Mouse (Mus musculus): ENCODE measurements around the gene Dis3l. TPM values are rescaled to one million over a fixed set of nuclear protein-coding genes. Genes with fewer than 3 reads are reported as not detected.
"Not testable (repeated sequence)": the region's sequence is repeated elsewhere in the genome, so short reads cannot be mapped to it uniquely, and the experiment has no call there.

Dis3l gene
- polyA plus RNA-seq, 1 experiment = 4.5 TPM

- Histone ChIP-seq H3K4me1 (ENCODE audit: control insufficient read depth, insufficient read depth, insufficient read length) (no peaks in the 10 kb centered on the region), H3K27ac (ENCODE audit: insufficient read depth, low read length) (no peak overlapping the region), H3K4me3 (ENCODE audit: extremely low read depth, insufficient read depth, insufficient read length) (no peak overlapping the region), H3K36me3 (ENCODE audit: control insufficient read depth, insufficient read depth, low read length) (no peaks in the 10 kb centered on the region), H3K27me3 (ENCODE audit: control insufficient read depth, insufficient read depth, low read length) (no peaks in the 10 kb centered on the region)
- no peak for DNase-seq (ENCODE audit: low read depth in 1 of 2, low spot score in 2 of 2)
- no peak for TF ChIP-seq POLR2A (IDR thresholded peaks at IDR 0.05; ENCODE audit: low read depth, low read length)
- no peak for TF ChIP-seq CTCF (IDR thresholded peaks at IDR 0.05; ENCODE audit: extremely low read depth, insufficient read depth, insufficient read length, insufficient replicate concordance)
- WGBS = 83% methylated on average over 4 of the region's 4 CpGs
Observed at GRCm38 (mm10) chr9:64274291-64274690, 66.8 kb downstream of the Dis3l start.

DNA sequence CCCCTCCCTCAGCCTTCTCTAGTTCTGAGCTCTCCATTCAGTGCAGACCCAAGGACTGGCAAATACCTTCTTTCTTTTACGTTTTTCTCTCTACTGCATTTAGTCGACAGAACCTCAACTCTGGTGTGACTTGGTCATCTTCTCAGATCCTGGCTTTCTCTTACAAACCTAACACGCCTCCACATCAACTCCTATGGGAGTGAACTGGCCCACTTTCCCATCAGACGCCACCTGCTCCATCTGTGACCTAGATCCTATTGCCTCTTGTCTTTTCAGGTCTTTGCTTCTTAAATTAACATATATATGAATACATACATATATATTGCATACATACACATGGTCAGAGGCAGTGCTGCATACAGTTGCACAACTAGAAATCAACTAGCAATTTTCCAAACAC is 67.3 kb downstream of the Dis3l start:
- WGBS = 68% methylated on average over 4 of the region's 4 CpGs
- Histone ChIP-seq H3K36me3 (ENCODE audit: control insufficient read depth, insufficient read depth, low read length) (no peaks in the 10 kb centered on the region), H3K27me3 (ENCODE audit: control insufficient read depth, insufficient read depth, low read length) (no peaks in the 10 kb centered on the region), H3K4me3 (ENCODE audit: extremely low read depth, insufficient read depth, insufficient read length) (no peak overlapping the region), H3K27ac (ENCODE audit: insufficient read depth, low read length) (no peak overlapping the region), H3K4me1 (ENCODE audit: control insufficient read depth, insufficient read depth, insufficient read length) (no peaks in the 10 kb centered on the region)
- TF ChIP-seq CTCF (IDR thresholded peaks at IDR 0.05; ENCODE audit: extremely low read depth, insufficient read depth, insufficient read length, insufficient replicate concordance) = no peak
- no peak for TF ChIP-seq POLR2A (IDR thresholded peaks at IDR 0.05; ENCODE audit: low read depth, low read length)
- DNase-seq (ENCODE audit: low read depth in 1 of 2, low spot score in 2 of 2) = no peak

DNA sequence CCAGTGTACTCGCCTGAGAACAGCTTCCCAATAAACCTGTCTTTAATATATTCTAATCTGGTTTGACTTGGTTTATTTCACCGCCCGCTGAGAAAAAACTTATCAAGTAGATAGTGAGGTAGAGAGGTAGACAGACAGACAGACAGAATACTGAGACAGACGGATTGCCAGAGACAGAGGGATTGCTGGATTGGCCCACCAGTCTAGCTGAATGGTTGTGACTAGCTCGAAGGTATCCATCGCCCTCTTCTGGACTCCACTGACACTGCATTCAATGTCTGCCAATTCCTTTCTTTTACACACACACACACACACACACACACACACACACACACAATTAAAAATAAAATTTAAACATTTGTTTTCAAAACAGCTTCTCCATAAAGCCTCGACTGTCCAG is 68.5 kb downstream of the Dis3l start:
- WGBS = 53% methylated on average over 7 of the region's 7 CpGs
- Histone ChIP-seq H3K4me3 (ENCODE audit: extremely low read depth, insufficient read depth, insufficient read length) (no peak overlapping the region), H3K4me1 (ENCODE audit: control insufficient read depth, insufficient read depth, insufficient read length) (no peaks in the 10 kb centered on the region), H3K27ac (ENCODE audit: insufficient read depth, low read length) (no peak overlapping the region), H3K27me3 (ENCODE audit: control insufficient read depth, insufficient read depth, low read length) (no peaks in the 10 kb centered on the region), H3K36me3 (ENCODE audit: control insufficient read depth, insufficient read depth, low read length) (no peaks in the 10 kb centered on the region)
- DNase-seq (ENCODE audit: low read depth in 1 of 2, low spot score in 2 of 2) = peak in 1 of 2 experiments; percentile 31
- no peak for TF ChIP-seq POLR2A (IDR thresholded peaks at IDR 0.05; ENCODE audit: low read depth, low read length)
- TF ChIP-seq CTCF (IDR thresholded peaks at IDR 0.05; ENCODE audit: extremely low read depth, insufficient read depth, insufficient read length, insufficient replicate concordance) = peak; percentile 29; the same call in 1 of the 2 replicates

DNA sequence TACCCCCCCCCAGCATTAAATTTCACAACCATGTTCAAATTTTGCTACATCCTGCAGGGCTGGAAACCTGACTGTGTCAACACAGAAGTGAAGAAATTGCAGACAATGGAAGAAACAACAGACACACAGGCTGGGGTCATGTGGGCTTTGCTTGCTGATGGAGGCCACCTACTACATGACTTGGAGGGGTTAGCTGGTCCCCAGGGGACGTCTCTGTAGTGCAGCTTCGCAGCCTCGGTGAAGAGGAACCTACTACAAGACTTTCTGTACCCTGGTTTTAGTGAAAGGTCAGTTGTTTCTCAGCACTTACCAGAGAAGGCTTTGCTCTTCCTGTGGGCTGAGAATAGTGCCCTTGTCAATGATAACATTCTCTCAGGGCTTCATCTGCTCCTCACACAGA is 69.8 kb downstream of the Dis3l start:
- TF ChIP-seq POLR2A (IDR thresholded peaks at IDR 0.05; ENCODE audit: low read depth, low read length) = no peak
- TF ChIP-seq CTCF (IDR thresholded peaks at IDR 0.05; ENCODE audit: extremely low read depth, insufficient read depth, insufficient read length, insufficient replicate concordance) = no peak
- H3K36me3 ChIP-seq (ENCODE audit: control insufficient read depth, insufficient read depth, low read length) = no peaks in the 10 kb centered on the region
- WGBS = 28% methylated on average over 3 of the region's 3 CpGs
- no peaks in the 10 kb centered on the region for H3K4me1 ChIP-seq (ENCODE audit: control insufficient read depth, insufficient read depth, insufficient read length)
- no peak overlapping the region for H3K4me3 ChIP-seq (ENCODE audit: extremely low read depth, insufficient read depth, insufficient read length)
- DNase-seq (ENCODE audit: low read depth in 1 of 2, low spot score in 2 of 2) = no peak
- H3K27ac ChIP-seq (ENCODE audit: insufficient read depth, low read length) = no peak overlapping the region
- H3K27me3 ChIP-seq (ENCODE audit: control insufficient read depth, insufficient read depth, low read length) = no peaks in the 10 kb centered on the region

GRCm38 (mm10) chr9:64268836-64269235 is 72.3 kb downstream of the Dis3l start:
- not testable (repeated sequence) for H3K4me1 ChIP-seq (ENCODE audit: control insufficient read depth, insufficient read depth, insufficient read length); H3K27me3 ChIP-seq (ENCODE audit: control insufficient read depth, insufficient read depth, low read length); DNase-seq (ENCODE audit: low read depth in 1 of 2, low spot score in 2 of 2); H3K36me3 ChIP-seq (ENCODE audit: control insufficient read depth, insufficient read depth, low read length); H3K27ac ChIP-seq (ENCODE audit: insufficient read depth, low read length); H3K4me3 ChIP-seq (ENCODE audit: extremely low read depth, insufficient read depth, insufficient read length)
- 91% methylated on average over 8 of the region's 8 CpGs for WGBS

- no peak overlapping the region for H3K27ac ChIP-seq (ENCODE audit: insufficient read depth, low read length)
- no peak for DNase-seq (ENCODE audit: low read depth in 1 of 2, low spot score in 2 of 2)
- no peaks in the 10 kb centered on the region for H3K36me3 ChIP-seq (ENCODE audit: control insufficient read depth, insufficient read depth, low read length)
- H3K4me3 ChIP-seq (ENCODE audit: extremely low read depth, insufficient read depth, insufficient read length) = no peak overlapping the region
- WGBS = 79% methylated on average over 10 of the region's 10 CpGs
- H3K4me1 ChIP-seq (ENCODE audit: control insufficient read depth, insufficient read depth, insufficient read length) = no peaks in the 10 kb centered on the region
- H3K27me3 ChIP-seq (ENCODE audit: control insufficient read depth, insufficient read depth, low read length) = no peaks in the 10 kb centered on the region
- TF ChIP-seq CTCF (IDR thresholded peaks at IDR 0.05; ENCODE audit: extremely low read depth, insufficient read depth, insufficient read length, insufficient replicate concordance) (no peak), POLR2A (IDR thresholded peaks at IDR 0.05; ENCODE audit: low read depth, low read length) (no peak)
Observed at GRCm38 (mm10) chr9:64268196-64268595, 72.9 kb downstream of the Dis3l start.

DNA sequence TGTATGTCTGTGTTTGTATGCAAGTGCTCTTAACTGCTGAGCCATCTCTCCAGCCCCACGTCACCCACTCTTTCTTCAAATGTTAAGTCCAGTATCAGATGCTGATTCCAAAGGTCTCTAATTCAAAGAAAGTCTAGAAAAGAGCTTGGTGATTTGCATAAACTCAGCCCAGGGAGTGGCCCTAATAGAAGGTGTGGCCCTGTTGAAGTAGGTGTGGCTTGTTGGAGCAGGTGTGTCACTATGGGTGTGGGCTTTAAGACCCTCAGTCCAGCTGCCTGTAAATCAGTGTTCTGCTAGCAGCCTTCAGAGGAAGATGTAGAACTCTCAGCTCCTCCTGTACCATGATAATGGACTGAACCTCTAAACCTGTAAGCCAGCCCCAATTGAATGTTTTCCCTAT is 73.9 kb downstream of the Dis3l start:
- no peak overlapping the region for H3K4me3 ChIP-seq (ENCODE audit: extremely low read depth, insufficient read depth, insufficient read length)

More for the DNA sequence above, 73.9 kb downstream of the Dis3l start:
- Histone ChIP-seq H3K36me3 (ENCODE audit: control insufficient read depth, insufficient read depth, low read length) (no peaks in the 10 kb centered on the region), H3K4me1 (ENCODE audit: control insufficient read depth, insufficient read depth, insufficient read length) (no peaks in the 10 kb centered on the region), H3K27me3 (ENCODE audit: control insufficient read depth, insufficient read depth, low read length) (no peaks in the 10 kb centered on the region), H3K27ac (ENCODE audit: insufficient read depth, low read length) (no peak overlapping the region)
- DNase-seq (ENCODE audit: low read depth in 1 of 2, low spot score in 2 of 2) = no peak
- WGBS = 91% methylated on average over 1 of the region's 1 CpGs
- TF ChIP-seq CTCF (IDR thresholded peaks at IDR 0.05; ENCODE audit: extremely low read depth, insufficient read depth, insufficient read length, insufficient replicate concordance) (no peak), POLR2A (IDR thresholded peaks at IDR 0.05; ENCODE audit: low read depth, low read length) (no peak)
